Mouse (Mus musculus) midbrain, embryonic 13.5 days (tissue): ENCODE results near the gene Nfic. TPM values are rescaled to one million over a fixed set of nuclear protein-coding genes. Genes with fewer than 3 reads are reported as not detected.

Source experiments
- ATAC-seq: fragments of 200-750 bp; cut with Nextera tagmentation; 2 replicates; pipeline ENCODE4 v1.8.0; 2017; ENCODE audit warnings: mild to moderate bottlenecking, moderate TSS enrichment, moderate library complexity
- H3K27ac ChIP-seq: fragments of 300-500 bp; sonication (generic); 2 replicates; pipeline ENCODE4 v1.5.1; 2015; ENCODE audit warnings: inconsistent platforms, mild to moderate bottlenecking, moderate library complexity
- H3K27me3 ChIP-seq: fragments of 300-500 bp; sonication (generic); 2 replicates; pipeline ENCODE4 v1.6.1; 2015; ENCODE audit warnings: mild to moderate bottlenecking, inconsistent platforms
- H3K36me3 ChIP-seq: fragments of 300-500 bp; sonication (generic); 2 replicates; pipeline ENCODE4 v1.6.1; 2015; ENCODE audit warnings: mild to moderate bottlenecking, inconsistent platforms
- H3K4me1 ChIP-seq: fragments of 300-500 bp; sonication (generic); replicated peaks from 2 replicates; pipeline ENCODE4 v1.6.1; 2015; ENCODE audit warnings: inconsistent platforms
- H3K4me2 ChIP-seq: fragments of 300-500 bp; sonication (generic); replicated peaks from 2 replicates; pipeline ENCODE4 v1.6.1; 2015; ENCODE audit warnings: moderate library complexity, mild to moderate bottlenecking, inconsistent platforms
- H3K4me3 ChIP-seq: fragments of 300-500 bp; sonication (generic); replicated peaks from 2 replicates; pipeline ENCODE4 v1.5.1; 2015; ENCODE audit warnings: mild to moderate bottlenecking, inconsistent platforms
- H3K9ac ChIP-seq: fragments of 300-500 bp; sonication (generic); replicated peaks from 2 replicates; pipeline ENCODE4 v1.6.1; 2015; ENCODE audit warnings: mild to moderate bottlenecking, inconsistent platforms
- H3K9me3 ChIP-seq: fragments of 300-500 bp; sonication (generic); 2 replicates; pipeline ENCODE4 v1.6.1; 2016; ENCODE audit warnings: mild to moderate bottlenecking, inconsistent platforms
- WGBS: fragments of 180-500 bp; shearing (Covaris S2); methylation state at CpG from one replicate; pipeline ENCODE4 v1.1.7; 2015; 5-methylcytosine and 5-hydroxymethylcytosine counted together
- polyA plus RNA-seq: library from polyadenylated mRNA; unstranded; fragments of >200 nt; fragmentation: Nextera tagmentation; extraction: Ambion mirVana; gene quantifications from 2 replicates; pipeline ENCODE4 v1.2.1, GENCODE M21; 2015

Gene Nfic
- polyA plus RNA-seq, 1 experiment from 2014 or later: 15.2 TPM

DNA sequence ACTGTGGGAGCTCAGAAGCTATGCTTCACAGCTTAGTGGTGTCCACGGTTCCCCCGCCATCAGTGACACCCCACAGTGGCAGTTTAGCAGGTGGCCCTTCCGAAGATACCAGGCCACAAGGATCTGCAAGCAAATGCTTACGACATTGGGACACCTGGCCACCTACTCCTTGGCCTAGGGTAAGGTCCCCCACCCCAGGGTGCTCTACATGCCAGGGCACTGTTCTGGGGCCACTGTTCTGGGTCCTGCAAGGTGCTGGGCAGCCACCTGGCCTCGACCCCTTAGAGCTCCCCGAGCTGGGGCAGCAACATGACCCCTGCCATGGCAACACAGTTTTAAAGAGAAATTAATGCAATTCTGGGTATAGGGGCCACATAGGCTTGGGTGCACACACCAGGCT is 39.7 kb upstream of the Nfic start:
- Histone ChIP-seq H3K27me3 (no peaks in the 10 kb centered on the region), H3K9me3 (no peaks in the 10 kb centered on the region), H3K4me3 (peak overlapping the region; percentile 82), H3K36me3 (peaks cover 36% of the 10 kb centered on the region), H3K9ac (peak overlapping the region; percentile 85), H3K4me2 (peak overlapping the region; percentile 99), H3K4me1 (peaks cover 21% of the 10 kb centered on the region), H3K27ac (no peak overlapping the region)
- WGBS: 77% methylated on average over 6 of the region's 6 CpGs
- ATAC-seq: no peak

DNA sequence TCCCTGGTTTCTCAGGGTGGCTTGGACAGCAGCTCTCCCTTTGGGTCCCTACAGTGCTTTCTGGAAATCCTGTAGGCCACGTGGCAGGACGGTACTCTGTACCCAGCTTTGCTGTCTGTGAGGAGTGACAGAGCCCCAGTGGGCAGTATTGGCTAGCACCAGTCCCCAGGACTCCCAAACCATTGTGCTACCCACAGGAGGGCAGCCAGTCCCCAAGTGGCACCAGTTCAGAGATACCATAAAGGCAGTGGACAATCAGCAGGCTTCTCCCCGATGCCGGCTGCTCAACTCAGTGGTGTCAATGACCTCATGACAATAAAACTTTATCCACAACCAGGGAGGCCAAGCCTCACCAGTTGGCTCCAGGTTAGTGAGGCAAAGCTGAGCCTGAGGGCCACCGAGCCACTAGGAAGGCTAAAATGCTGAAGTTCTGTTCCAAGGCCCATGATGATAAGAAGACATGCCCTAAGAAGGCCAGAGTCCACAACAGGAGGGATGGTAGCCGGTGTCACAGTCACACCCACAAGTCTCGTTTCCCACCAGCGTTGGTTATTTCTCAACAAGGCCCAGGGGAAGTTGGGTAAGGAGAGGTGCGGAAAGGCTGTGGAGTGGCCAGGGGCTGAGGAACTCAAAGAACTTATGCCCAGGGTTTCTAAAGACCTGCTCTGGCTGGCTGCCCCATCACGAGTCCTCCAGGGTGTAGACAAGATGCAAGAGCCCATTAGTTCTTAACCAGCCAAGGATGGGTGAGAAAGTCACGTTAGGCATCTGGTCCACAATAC is 39.0 kb upstream of the Nfic start:
- Histone ChIP-seq H3K9me3 (no peaks in the 10 kb centered on the region), H3K36me3 (peaks cover 43% of the 10 kb centered on the region), H3K27ac (no peak overlapping the region), H3K4me1 (peaks cover 21% of the 10 kb centered on the region), H3K27me3 (no peaks in the 10 kb centered on the region), H3K4me3 (no peak overlapping the region), H3K4me2 (peak overlapping the region; percentile 99), H3K9ac (peak overlapping the region; percentile 85; the same call in 1 of the 2 replicates)
- ATAC-seq: no peak
- WGBS: 91% methylated on average over 11 of the region's 11 CpGs

DNA sequence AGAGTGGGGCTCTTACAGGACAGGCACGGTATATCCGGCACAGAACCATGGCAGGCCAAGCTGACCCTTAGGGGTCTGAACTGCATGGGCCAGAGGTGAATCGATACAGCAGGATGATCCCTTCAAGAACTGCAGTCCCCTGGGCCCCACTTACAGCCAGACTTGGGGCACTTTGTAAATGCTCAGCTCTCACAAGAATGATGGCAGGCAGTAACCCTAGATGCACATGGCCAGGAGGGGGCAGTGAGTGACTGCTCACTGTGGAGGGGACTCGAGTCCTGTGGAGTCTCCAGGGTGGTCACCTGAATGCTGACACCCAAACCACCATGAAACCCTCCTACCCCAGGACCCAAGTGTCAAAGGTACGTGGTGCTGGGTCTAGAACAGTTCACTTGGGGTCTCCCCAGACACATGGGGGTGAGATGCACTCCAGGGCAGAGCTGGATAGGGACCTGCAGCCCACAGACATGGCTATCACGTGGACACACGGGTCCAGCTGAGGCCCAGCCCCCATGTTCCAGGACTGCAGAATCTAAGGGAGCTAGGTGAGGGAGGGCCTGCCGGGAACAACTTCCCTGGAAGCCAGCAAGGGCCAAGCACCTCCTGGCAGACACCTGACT is 38.3 kb upstream of the Nfic start:
- Histone ChIP-seq H3K4me1 (peaks cover 21% of the 10 kb centered on the region), H3K4me2 (no peak overlapping the region), H3K9ac (no peak overlapping the region), H3K36me3 (peaks cover 49% of the 10 kb centered on the region), H3K4me3 (no peak overlapping the region), H3K27ac (no peak overlapping the region), H3K27me3 (no peaks in the 10 kb centered on the region), H3K9me3 (no peaks in the 10 kb centered on the region)
- 84% methylated on average over 8 of the region's 8 CpGs for WGBS
- ATAC-seq: no peak

DNA sequence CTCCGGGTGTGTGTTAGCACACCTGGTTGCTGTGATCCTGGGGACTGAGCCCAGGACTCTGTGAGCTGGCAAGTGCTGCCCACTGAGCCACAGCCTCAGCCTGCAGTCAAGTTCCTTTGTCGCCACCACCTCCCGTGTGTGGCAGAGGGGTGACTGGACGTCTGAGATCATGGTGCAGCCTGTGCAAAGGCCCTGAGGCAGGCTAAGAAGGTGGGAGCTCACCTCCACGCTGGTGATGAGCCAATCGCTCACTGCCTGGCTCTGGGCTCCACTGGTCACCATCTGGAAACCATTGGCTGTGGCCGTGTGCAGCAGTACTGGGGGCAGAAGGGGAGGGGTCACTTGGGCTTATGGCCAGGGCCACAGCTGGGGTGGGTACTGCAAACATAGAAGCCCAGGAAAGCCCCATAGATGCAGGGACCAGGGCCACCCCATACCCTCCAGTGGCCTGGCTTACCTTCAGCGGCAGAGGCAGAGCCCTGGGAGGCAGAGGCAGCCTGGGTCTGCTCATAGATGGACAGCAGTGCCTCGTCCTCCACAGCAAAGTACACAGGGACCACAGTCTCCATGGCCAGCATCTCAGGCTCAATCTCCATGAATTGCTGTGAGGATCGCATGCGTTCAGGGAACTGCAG is 37.3 kb upstream of the Nfic start:
- Histone ChIP-seq H3K27me3 (no peaks in the 10 kb centered on the region), H3K9ac (no peak overlapping the region), H3K9me3 (no peaks in the 10 kb centered on the region), H3K4me2 (no peak overlapping the region), H3K36me3 (peaks cover 59% of the 10 kb centered on the region), H3K27ac (no peak overlapping the region), H3K4me3 (no peak overlapping the region), H3K4me1 (peaks cover 21% of the 10 kb centered on the region)
- WGBS: 94% methylated on average over 11 of the region's 11 CpGs
- ATAC-seq: no peak

DNA sequence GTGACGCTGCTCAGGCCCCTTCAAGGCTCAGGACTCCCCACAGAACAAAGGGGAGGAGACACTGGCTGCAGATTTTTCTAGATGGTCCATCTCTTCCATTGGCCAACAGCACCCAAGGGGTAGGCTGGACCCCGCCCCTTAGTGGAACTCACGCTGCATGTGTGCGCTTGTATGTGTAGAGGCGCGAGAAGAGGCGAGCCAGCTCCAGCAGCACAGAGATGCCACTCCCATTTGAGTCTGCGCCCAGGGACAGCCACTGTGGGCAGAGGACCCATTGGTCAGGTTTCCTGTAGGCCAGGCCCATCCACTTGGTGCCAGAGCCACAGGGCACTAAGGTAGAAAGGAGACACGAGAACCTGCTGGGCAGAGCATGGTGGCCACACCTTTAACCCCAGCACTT is 35.6 kb upstream of the Nfic start:
- Histone ChIP-seq H3K4me1 (peaks cover 16% of the 10 kb centered on the region), H3K36me3 (peaks cover 76% of the 10 kb centered on the region), H3K27ac (no peak overlapping the region), H3K9ac (no peak overlapping the region), H3K4me2 (no peak overlapping the region), H3K27me3 (no peaks in the 10 kb centered on the region), H3K9me3 (no peaks in the 10 kb centered on the region), H3K4me3 (no peak overlapping the region)
- 91% methylated on average over 9 of the region's 9 CpGs for WGBS
- ATAC-seq: no peak

DNA sequence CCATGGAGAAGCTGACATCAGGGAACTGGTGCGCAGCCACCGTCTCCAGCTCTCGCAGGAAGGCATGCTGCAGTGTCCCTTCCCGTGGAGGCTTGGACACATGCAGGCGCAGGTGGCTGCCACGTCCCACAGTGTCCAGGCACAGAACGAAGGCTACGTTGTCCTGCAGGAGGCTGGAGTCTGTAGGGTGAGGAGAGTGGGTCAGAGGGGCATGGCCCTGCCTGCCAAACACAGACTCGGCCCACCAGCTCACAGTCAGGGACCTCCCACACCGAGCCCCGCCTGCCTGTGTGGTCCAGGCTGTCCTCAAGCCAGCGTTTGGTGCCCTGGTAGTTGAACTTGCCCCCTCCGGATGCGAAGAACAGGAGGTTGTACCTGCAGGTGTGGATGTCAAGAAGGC is 34.5 kb upstream of the Nfic start:
- peaks cover 15% of the 10 kb centered on the region for H3K4me1 ChIP-seq
- peaks cover 80% of the 10 kb centered on the region for H3K36me3 ChIP-seq
- no peaks in the 10 kb centered on the region for H3K27me3 ChIP-seq
- no peak overlapping the region for H3K9ac ChIP-seq
- no peak overlapping the region for H3K4me3 ChIP-seq
- 85% methylated on average over 14 of the region's 14 CpGs for WGBS
- no peak for ATAC-seq
- no peaks in the 10 kb centered on the region for H3K9me3 ChIP-seq
- H3K4me2 ChIP-seq: no peak overlapping the region
- H3K27ac ChIP-seq: no peak overlapping the region

DNA sequence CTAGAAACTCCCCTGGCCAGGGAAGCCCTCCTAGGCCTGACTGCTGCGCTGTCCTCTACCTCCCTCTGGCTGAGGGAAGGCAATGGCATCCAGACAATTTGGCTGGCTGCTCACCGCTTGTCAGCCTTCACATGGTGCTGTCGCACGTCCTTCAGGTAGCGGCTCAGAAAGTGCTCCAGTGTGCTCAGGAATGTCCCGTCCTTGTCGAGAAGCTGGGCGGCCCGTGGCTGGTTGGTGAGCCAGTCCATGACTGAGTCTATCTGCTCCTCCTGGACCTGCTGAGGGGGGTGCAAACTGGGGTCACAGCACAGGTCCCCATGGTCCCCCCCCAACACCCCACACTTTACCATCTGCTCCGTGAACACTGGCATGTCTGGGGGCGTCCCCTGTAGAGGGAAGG is 32.6 kb upstream of the Nfic start:
- Histone ChIP-seq H3K4me1 (peaks cover 17% of the 10 kb centered on the region), H3K9ac (no peak overlapping the region), H3K36me3 (peaks cover 73% of the 10 kb centered on the region), H3K4me2 (no peak overlapping the region), H3K9me3 (no peaks in the 10 kb centered on the region), H3K27me3 (no peaks in the 10 kb centered on the region), H3K4me3 (no peak overlapping the region), H3K27ac (no peak overlapping the region)
- whole genome bisulfite sequencing: 87% methylated on average over 11 of the region's 11 CpGs
- ATAC-seq: no peak

DNA sequence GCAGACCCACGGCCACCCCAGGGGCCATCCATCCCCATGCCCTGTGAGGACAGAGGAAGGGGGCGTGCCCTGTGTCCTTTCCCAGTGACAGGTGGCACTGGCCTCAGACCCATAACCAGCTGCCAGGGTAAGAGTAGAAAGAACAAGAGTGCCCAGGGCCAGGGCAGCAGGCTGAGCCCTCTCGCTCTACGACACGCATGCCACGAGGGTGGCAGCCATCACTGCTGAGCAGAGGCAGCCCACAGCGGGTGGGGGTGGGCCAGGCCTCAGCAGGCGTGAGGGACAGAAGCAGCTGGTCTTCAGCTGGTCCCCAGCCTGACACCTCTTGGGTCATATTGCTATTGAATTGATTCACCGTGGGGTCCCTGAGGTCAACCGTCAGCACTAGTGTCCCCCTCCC is 31.1 kb upstream of the Nfic start:
- Histone ChIP-seq H3K27me3 (0 out of 2 replicates have a peak, but pooled peaks cover 2% of the 10 kb centered on the region), H3K4me3 (no peak overlapping the region), H3K36me3 (peaks cover 57% of the 10 kb centered on the region), H3K4me2 (no peak overlapping the region), H3K4me1 (peaks cover 22% of the 10 kb centered on the region), H3K9ac (no peak overlapping the region), H3K27ac (no peak overlapping the region), H3K9me3 (no peaks in the 10 kb centered on the region)
- 89% methylated on average over 10 of the region's 10 CpGs for WGBS
- ATAC-seq: no peak

DNA sequence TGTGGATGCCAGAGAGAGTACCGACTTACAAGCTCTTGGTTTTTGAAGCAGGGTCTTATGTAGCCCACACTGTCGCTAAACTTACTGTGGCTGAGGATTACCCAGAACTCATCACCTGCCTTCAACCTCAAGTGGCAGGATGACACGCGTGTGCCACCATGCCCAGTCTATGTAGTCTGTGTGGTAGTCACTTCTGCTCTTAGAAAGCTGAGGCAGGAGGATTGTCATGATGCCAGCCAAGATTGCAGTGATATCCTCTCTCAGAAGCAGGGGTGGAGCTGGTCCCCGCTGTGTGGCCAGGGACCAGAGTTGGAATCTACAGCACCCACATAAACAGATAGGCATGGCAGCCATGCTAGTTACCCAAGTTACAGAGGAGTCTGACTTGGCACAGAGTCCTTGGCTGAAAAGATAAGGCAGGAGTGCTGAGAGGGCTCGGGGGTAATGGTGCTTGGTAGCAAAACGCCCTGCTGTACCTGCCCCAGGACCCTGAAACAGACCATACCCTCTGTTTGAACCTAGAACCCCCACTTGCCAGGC is 30.1 kb upstream of the Nfic start:
- Histone ChIP-seq H3K9me3 (no peaks in the 10 kb centered on the region), H3K9ac (no peak overlapping the region), H3K36me3 (peaks cover 48% of the 10 kb centered on the region), H3K27ac (peak overlapping the region; percentile 83), H3K4me2 (no peak overlapping the region), H3K4me1 (peaks cover 30% of the 10 kb centered on the region), H3K27me3 (0 out of 2 replicates have a peak, but pooled peaks cover 2% of the 10 kb centered on the region), H3K4me3 (no peak overlapping the region)
- ATAC-seq: no peak
- 75% methylated on average over 7 of the region's 7 CpGs for WGBS

DNA sequence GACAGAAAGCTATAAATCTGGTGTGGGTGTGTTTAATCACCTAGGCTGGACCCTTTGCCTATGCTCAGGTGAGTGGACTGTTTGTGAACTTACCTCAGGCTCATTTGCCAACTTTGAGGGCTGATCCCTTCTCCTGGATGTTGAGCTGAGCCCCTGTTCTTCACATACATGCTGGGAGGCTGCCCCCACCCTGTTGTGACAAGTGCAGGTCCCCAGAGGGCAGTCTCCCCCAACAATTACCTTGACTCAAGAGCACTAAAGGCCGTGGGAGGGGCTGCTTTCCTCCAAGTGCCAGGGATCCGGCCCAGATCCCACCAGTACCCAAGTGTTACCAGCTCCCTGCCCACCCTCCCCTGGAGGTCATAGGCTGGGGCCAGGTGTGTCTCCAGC is 29.6 kb upstream of the Nfic start:
- H3K4me1 ChIP-seq: peaks cover 35% of the 10 kb centered on the region
- no peak for ATAC-seq
- H3K27me3 ChIP-seq: 0 out of 2 replicates have a peak, but pooled peaks cover 2% of the 10 kb centered on the region
- H3K9ac ChIP-seq: peak overlapping the region; percentile 33; the same call in 1 of the 2 replicates
- peak overlapping the region; percentile 83 for H3K27ac ChIP-seq
- WGBS: 30% methylated on average over 2 of the region's 2 CpGs
- H3K4me3 ChIP-seq: no peak overlapping the region
- H3K36me3 ChIP-seq: peaks cover 43% of the 10 kb centered on the region
- H3K4me2 ChIP-seq: peak overlapping the region; percentile 23; the same call in 1 of the 2 replicates
- no peaks in the 10 kb centered on the region for H3K9me3 ChIP-seq

DNA sequence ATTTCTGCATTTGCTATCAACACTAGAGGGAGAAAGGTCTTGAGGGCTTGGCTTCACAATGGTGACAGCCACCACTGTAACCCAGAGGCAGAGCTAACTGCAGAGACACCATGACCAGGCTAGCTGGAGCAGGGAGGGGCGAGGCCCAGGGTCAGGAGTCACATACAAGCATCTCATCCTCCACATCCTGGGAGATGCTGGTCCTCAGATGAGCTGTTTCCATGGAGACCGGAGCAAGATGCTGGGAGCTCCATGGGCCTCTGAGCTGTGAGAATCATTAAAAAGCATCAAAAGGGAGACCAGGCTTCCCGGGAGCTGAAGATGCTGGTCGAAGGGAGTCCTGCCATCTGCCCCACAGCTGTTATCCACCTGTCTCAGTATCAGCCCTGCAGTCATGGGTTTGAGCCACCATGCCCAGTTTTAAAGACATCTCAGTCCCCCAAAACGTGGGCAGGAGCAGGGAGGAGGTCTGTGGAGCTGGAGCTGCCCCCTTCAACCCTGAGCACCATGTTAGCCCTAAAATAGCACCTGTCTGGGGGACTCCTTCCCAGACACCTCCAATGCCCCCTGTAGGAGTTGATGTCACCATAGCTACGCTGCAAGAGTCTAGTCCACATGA is 29.1 kb upstream of the Nfic start:
- Histone ChIP-seq H3K36me3 (peaks cover 38% of the 10 kb centered on the region), H3K27ac (peak overlapping the region; percentile 83), H3K9ac (peak overlapping the region; percentile 33; the same call in 1 of the 2 replicates), H3K4me3 (no peak overlapping the region), H3K9me3 (no peaks in the 10 kb centered on the region), H3K4me1 (peaks cover 39% of the 10 kb centered on the region), H3K27me3 (0 out of 2 replicates have a peak, but pooled peaks cover 2% of the 10 kb centered on the region), H3K4me2 (peak overlapping the region; percentile 23)
- ATAC-seq: peak; percentile 21
- 40% methylated on average over 6 of the region's 6 CpGs for WGBS
